Mouse (Mus musculus) cerebellum, adult 2 months (tissue): ENCODE data around the gene AW822073. TPM values are rescaled to one million over a fixed set of nuclear protein-coding genes. Genes with fewer than 3 reads are reported as not detected.

Source experiments
- DNase-seq, 2 experiments: peaks; one replicate each; pipeline ENCODE4 v3.0.0; 2021
- H3K27ac ChIP-seq: fragments of 200-500 bp; 2 replicates; pipeline ENCODE4 v1.5.1; 2012; ENCODE audit warnings: low read length, control low read depth, inconsistent platforms; ENCODE audit not compliant: insufficient read depth
- H3K27me3 ChIP-seq: fragments of 200-500 bp; 2 replicates; pipeline ENCODE4 v1.6.1; 2012; ENCODE audit warnings: inconsistent platforms, mild to moderate bottlenecking, low read length, moderate library complexity; ENCODE audit not compliant: control insufficient read depth, insufficient read depth
- H3K4me1 ChIP-seq: fragments of 200-500 bp; 2 replicates; pipeline ENCODE4 v1.6.1; 2011; ENCODE audit warnings: low read length; ENCODE audit not compliant: control insufficient read depth, insufficient read depth
- H3K4me3 ChIP-seq: fragments of 200-500 bp; replicated peaks from 2 replicates; pipeline ENCODE3; 2011; ENCODE audit warnings: mild to moderate bottlenecking, low read depth, low read length, control low read depth; ENCODE audit not compliant: insufficient read depth
- CTCF ChIP-seq: fragments of 200-500 bp; IDR thresholded peaks from 2 replicates; pipeline ENCODE4 v1.5.1; 2011; ENCODE audit warnings: low read depth, mild to moderate bottlenecking, control low read depth, low read length, moderate library complexity, borderline replicate concordance; ENCODE audit not compliant: insufficient read depth
- POLR2A ChIP-seq: fragments of 200-500 bp; IDR thresholded peaks from 2 replicates; pipeline ENCODE4 v1.6.1; 2011; ENCODE audit warnings: low read length, control low read depth, borderline replicate concordance; ENCODE audit not compliant: insufficient read depth
- whole genome bisulfite sequencing: fragments of 180-500 bp; shearing (Covaris S2); methylation state at CpG from one replicate; pipeline ENCODE4 v1.1.7; 2018; 5-methylcytosine and 5-hydroxymethylcytosine counted together
- polyA plus RNA-seq: library from polyadenylated mRNA; depleted of rRNA; stranded (reverse); fragments of >200 nt; gene quantifications from 2 replicates; pipeline ENCODE4 v1.2.3, GENCODE M21; 2012; rRNA removed

AW822073 gene
- polyA plus RNA-seq, 1 experiment: not detected

- H3K4me3 ChIP-seq: no peak overlapping the region
- no peaks in the 10 kb centered on the region for H3K4me1 ChIP-seq
- no peak for DNase-seq
- 71% methylated on average over 2 of the region's 2 CpGs for WGBS
- H3K27ac ChIP-seq: no peak overlapping the region
- H3K27me3 ChIP-seq: no peaks in the 10 kb centered on the region
- TF ChIP-seq CTCF (no peak), POLR2A (no peak)
Observed at GRCm38 (mm10) chr10:58209710-58210467, 14.8 kb downstream of the AW822073 start.

- no peak for DNase-seq
- no peak overlapping the region for H3K27ac ChIP-seq
- H3K27me3 ChIP-seq: no peaks in the 10 kb centered on the region
- TF ChIP-seq CTCF: no peak
- TF ChIP-seq POLR2A: no peak
- no peak overlapping the region for H3K4me3 ChIP-seq
- no peaks in the 10 kb centered on the region for H3K4me1 ChIP-seq
- 89% methylated on average over 4 of the region's 4 CpGs for WGBS
Observed at GRCm38 (mm10) chr10:58206639-58207404, 17.9 kb downstream of the AW822073 start.

GRCm38 (mm10) chr10:58205986-58206385 lies 18.7 kb downstream of the AW822073 start:
- WGBS: 54% methylated on average over 1 of the region's 1 CpGs
- H3K4me1 ChIP-seq: no peaks in the 10 kb centered on the region
- no peak for DNase-seq
- H3K27me3 ChIP-seq: no peaks in the 10 kb centered on the region
- TF ChIP-seq POLR2A: no peak
- no peak for TF ChIP-seq CTCF
- H3K27ac ChIP-seq: no peak overlapping the region
- no peak overlapping the region for H3K4me3 ChIP-seq

Other genes starting within 250 kb of the AW822073 start
- not detected in 2 replicates for gene Duxf3, start 7.7 kb upstream of the AW822073 start, polyA plus RNA-seq
- 0.05 TPM in 1 of 2 replicates, not detected in the other for gene Gm4981, start 11.8 kb upstream of the AW822073 start, polyA plus RNA-seq
- 59.9 and 63.8 TPM in 2 replicates for gene Gcc2, start 30.6 kb upstream of the AW822073 start, polyA plus RNA-seq
- 16.5 and 17.4 TPM in 2 replicates for gene Lims1, start 98.5 kb upstream of the AW822073 start, polyA plus RNA-seq
- gene Ranbp2, start 222.0 kb upstream of the AW822073 start, polyA plus RNA-seq: 17.3 and 17.8 TPM in 2 replicates